Mouse (Mus musculus) cerebellum, postnatal 4 days (tissue): ENCODE results near the gene Ak1.
A peak's percentile ranks its signal among the peaks of the same experiment; 100 is the strongest.

Source experiments
- DNase-seq, 2 experiments: peaks; one replicate each; pipeline ENCODE4 v3.0.0; 2022; ENCODE audit warnings: low spot score in 2 of 2, mixed read lengths in 1 of 2

The Ak1 gene

GRCm38 (mm10) chr2:32621517-32621859 is at the start of gene Ak1:
Ak1 (plus strand) TSS chr2:32621758.
- no peak for DNase-seq

GRCm38 (mm10) chr2:32572196-32572595 is 49.4 kb upstream of the Ak1 start:
- no peak for DNase-seq

DNA sequence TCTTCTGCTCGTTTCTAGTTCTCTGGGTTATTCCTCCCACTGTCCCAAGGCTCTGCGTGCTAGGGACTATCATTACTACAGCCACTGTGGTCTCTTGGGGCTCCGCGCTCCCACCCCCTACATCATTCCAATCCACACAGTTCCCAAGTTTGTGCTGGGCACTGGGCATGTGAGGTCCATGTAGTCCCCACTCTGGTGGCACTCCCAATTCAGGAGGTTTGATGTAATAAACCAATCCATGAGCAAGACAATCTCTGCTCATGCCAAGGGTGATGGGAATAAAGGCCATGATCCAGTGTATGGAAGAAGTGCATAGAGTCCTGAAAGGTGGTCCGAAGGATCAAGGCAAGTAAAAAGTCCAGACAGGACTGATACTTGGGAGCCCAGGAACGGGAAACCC is 47.1 kb upstream of the Ak1 start, which contains the start of gene Pip5kl1:
Pip5kl1 (plus strand) TSS at position 301 of the 400 bp plus-strand sequence.
- DNase-seq = no peak

GRCm38 (mm10) chr2:32574901-32575585 is 46.5 kb upstream of the Ak1 start:
- DNase-seq = peak; percentile 41 to 71

GRCm38 (mm10) chr2:32575586-32576160 is 45.9 kb upstream of the Ak1 start, which contains the start of gene 9430097D07Rik:
9430097D07Rik (minus strand) TSS chr2:32575684.
- peak; percentile 50 to 63 for DNase-seq

GRCm38 (mm10) chr2:32576532-32576931 is 45.0 kb upstream of the Ak1 start:
- no peak for DNase-seq

DNA sequence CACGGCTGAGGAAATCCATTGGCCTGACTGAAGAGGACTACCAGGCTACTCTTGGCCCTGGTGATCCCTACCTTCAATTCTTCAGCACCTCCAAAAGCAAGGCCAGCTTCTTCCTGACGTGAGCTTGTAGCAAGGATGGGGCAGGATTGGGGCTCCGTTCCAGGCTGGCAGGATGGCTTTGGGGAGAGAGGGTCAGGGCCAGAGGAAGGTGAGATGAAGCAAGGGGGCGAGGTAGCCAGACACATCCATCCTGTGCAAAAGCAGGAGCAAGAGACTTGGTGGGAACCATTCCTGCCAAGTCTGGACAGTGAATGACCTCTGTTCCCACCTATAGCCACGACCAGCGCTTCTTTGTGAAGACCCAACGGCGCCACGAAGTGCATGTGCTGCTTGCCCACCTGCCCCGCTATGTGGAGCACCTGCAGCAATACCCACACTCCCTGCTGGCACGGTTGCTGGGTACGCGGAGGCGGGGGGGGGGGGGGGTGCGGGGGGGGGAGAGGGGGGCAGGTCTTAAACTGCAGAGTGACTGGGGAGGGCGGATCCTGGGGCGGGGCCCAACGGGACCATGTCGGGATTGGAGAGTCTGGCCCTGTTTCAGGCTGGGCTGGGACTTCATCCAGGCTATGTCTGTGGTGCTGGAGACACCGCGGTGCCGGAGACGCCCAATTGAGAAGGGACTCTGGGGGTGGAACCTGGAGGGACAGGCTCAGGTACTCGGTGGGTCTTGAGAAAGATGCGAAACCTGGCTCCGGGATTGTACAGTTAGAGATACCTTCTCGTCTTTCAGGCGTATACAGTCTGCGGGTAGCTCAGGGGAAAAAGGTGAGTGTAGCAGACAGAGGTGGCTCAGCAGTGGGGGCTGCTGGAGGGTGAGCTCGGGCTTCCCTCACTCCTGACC is 43.2 kb upstream of the Ak1 start:
- DNase-seq = no peak

- peak; percentile 36 to 64 for DNase-seq
Observed at GRCm38 (mm10) chr2:32581450-32582095, 40.0 kb upstream of the Ak1 start.

- DNase-seq = peak; percentile 40 to 82
Observed at GRCm38 (mm10) chr2:32582830-32583799, 38.4 kb upstream of the Ak1 start.

DNA sequence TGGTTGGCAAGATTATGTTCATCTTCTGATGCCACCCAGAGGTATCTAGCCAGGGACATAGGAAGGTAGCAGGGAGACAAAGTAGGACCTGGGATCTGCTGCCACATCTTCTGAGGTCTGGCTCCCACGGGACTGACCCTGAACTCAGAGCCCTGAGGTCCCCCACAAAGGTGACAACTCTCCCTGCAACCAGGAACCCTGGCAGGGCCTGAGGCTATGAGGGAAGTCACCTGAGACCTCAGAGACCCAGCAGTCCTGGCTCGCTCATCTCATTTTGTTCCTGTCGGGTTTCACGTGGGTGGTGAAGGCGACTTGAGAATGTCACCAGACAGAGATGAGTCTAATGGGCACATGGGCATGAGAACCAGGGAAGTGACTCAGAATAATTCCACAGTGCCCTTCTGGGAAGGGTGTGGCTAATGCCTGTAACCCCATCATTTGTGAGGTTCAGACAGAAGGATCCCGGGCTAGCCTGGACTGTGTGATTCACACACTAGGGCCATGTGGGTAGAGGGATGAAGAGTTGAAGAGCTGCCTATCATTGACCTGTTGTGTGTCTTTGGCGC is 36.3 kb upstream of the Ak1 start:
- DNase-seq = no peak

GRCm38 (mm10) chr2:32586871-32587351 is 34.6 kb upstream of the Ak1 start, which contains the start of gene St6galnac4:
St6galnac4 (plus strand) TSS chr2:32587095.
- peak; percentile 74 to 90 for DNase-seq

DNA sequence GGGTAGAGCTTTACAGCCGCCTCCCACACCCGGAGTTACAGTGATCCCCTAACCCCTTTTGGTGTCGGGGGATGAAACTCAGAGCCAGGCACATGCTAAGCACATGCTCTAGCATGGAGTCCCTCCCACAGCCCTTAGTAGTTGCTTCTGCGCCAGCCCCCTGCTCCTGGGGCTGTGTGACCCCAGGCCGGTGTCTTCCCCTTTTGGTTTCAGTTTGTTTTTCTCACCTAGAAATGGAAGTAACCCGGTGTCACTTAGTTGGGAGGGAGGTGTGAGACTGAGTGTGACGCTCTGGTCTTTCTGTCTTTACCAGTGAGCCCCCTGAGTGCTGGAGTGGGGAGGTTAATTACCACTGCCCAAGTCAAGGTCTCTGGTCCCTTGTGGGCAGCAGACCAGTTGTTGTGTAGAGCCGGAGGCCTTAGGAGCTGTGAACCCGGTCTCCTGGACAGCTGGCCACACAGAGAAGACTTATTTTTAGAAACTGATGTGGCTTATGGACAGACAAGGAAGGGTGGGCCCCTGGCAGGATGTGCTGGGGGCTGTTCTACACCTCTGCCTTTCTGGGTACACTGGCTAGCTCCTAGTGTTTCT is 33.7 kb upstream of the Ak1 start:
- DNase-seq = no peak

DNA sequence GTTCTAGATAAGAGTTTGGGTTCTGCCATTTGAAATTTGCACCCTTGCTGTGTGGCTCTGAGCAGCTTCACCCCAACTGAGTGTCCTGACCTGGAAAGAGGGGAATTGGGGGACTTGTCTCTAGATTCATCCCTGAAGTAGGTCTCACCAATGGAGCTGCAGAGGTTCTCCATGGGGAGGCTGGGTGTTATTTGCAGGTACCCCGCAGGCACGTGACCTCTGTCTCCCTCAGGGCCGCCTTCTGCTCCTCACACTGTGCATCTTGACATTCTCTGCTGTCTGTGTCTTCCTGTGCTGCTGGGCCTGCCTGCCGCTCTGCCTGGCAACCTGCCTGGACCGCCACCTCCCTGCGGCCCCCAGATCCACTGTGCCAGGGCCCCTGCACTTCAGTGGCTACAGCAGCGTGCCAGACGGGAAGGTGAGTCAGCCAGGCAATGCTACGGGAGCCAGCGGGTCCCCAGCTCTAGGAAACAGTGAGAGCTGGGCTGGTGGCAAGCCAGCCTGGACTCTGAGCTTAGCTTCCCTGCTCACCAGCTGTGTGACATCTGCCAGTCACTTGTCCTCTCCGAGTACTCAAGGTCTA is 32.3 kb upstream of the Ak1 start:
- peak in 1 of 2 experiments; percentile 71 for DNase-seq

- DNase-seq = no peak
Observed at GRCm38 (mm10) chr2:32590224-32590623, 31.3 kb upstream of the Ak1 start.

- no peak for DNase-seq
Observed at GRCm38 (mm10) chr2:32591249-32591648, 30.3 kb upstream of the Ak1 start.

- peak in 1 of 2 experiments; percentile 82 for DNase-seq
Observed at GRCm38 (mm10) chr2:32596725-32597124, 24.8 kb upstream of the Ak1 start.

- DNase-seq = no peak
Observed at GRCm38 (mm10) chr2:32597248-32597647, 24.3 kb upstream of the Ak1 start.

- DNase-seq = no peak
Observed at GRCm38 (mm10) chr2:32597699-32598098, 23.9 kb upstream of the Ak1 start.

DNA sequence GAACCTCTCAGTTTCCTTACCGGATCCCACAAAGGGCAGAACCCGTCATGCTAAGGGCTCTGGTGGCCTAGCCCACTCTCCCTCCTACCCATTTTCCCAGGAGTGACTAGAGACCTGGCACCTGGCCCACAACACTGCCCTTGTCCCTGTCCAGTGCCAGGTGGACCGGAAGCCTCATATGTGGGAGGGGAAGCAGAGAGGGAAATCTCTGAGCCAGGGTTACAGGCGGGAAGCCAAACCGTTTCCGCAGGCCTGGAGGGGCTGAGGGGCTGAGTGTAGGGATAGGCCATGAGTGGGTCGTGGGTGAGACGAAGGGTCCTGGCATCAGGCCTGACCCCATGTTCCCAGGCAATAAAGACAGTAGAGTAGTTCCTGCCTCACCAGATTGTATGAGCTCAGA is 23.1 kb upstream of the Ak1 start:
- DNase-seq = peak in 1 of 2 experiments; percentile 58
